Mouse (Mus musculus): ENCODE measurements at regions not wholly inside any gene's neighbourhood (a gene's known extent, or its start where the extent isn't known, plus 50 kb on each side); places are given as distances from the start of the nearest gene placed in this dataset.

GRCm38 (mm10) chr9:32998323-32998722, 362.3 kb downstream of the Ets1 start:
- no peak overlapping the region for H3K4me2 ChIP-seq (ENCODE audit: insufficient read depth, low read depth, poor library complexity, severe bottlenecking)
- no peaks in the 10 kb centered on the region for H3K27me3 ChIP-seq (replicated peaks)
- H3K9ac ChIP-seq (ENCODE audit: insufficient read depth, low read depth), result no peak overlapping the region
- H3K4me3 ChIP-seq (replicated peaks in 1 of 3; ENCODE audit: low read depth in 2 of 3, low read length in 2 of 3, poor library complexity in 1 of 3), result no peak overlapping the region
- TF ChIP-seq MAFK (IDR thresholded peaks at IDR 0.05; ENCODE audit: insufficient replicate concordance, low read length) (peak; percentile 91), JUND (conservative IDR thresholded peaks at IDR 0.05; ENCODE audit: low read depth, low read length) (no peak)
- dilution Hi-C loops (cut with MboI; ENCODE audit: extremely low pct_ligation_motif_present, extremely low pct_unique_long_range_greater_than_20kb, low sequenced_read_pairs) (no loop called here), in situ Hi-C loops (cut with MboI; ENCODE audit: low pct_ligation_motif_present, low pct_unique_long_range_greater_than_20kb, low sequenced_read_pairs) (no loop called here)
- H3K4me1 ChIP-seq (ENCODE audit: control insufficient read depth in 1 of 2, insufficient read depth in 2 of 2), result no peaks in the 10 kb centered on the region
- no peaks in the 10 kb centered on the region for H3K36me3 ChIP-seq (replicated peaks in 1 of 2; ENCODE audit: control insufficient read depth in 1 of 2, insufficient read depth in 1 of 2, low read length in 1 of 2)
- H3K79me2 ChIP-seq (replicated peaks; ENCODE audit: control insufficient read depth, extremely low read depth, insufficient read depth, poor library complexity, severe bottlenecking), result no peaks in the 10 kb centered on the region
- H3K27ac ChIP-seq (ENCODE audit: insufficient read depth, low read depth), result no peak overlapping the region
- peaks cover 3% of the 10 kb centered on the region for H3K9me3 ChIP-seq (replicated peaks; ENCODE audit: low read length)
- DNase-seq (ENCODE audit: extremely low read depth), result no peak

- Histone ChIP-seq H3K9ac (ENCODE audit: insufficient read depth, low read depth) (no peak overlapping the region), H3K27ac (ENCODE audit: insufficient read depth, low read depth) (no peak overlapping the region), H3K36me3 (replicated peaks in 1 of 2; ENCODE audit: control insufficient read depth in 1 of 2, insufficient read depth in 1 of 2, low read length in 1 of 2) (no peaks in the 10 kb centered on the region), H3K4me3 (replicated peaks in 1 of 3; ENCODE audit: low read depth in 2 of 3, low read length in 2 of 3, poor library complexity in 1 of 3) (no peak overlapping the region), H3K9me3 (replicated peaks; ENCODE audit: low read length) (peaks cover 3% of the 10 kb centered on the region), H3K4me1 (ENCODE audit: control insufficient read depth in 1 of 2, insufficient read depth in 2 of 2) (no peaks in the 10 kb centered on the region), H3K4me2 (ENCODE audit: insufficient read depth, low read depth, poor library complexity, severe bottlenecking) (no peak overlapping the region), H3K79me2 (replicated peaks; ENCODE audit: control insufficient read depth, extremely low read depth, insufficient read depth, poor library complexity, severe bottlenecking) (no peaks in the 10 kb centered on the region), H3K27me3 (replicated peaks) (no peaks in the 10 kb centered on the region)
- dilution Hi-C loops (cut with MboI; ENCODE audit: extremely low pct_ligation_motif_present, extremely low pct_unique_long_range_greater_than_20kb, low sequenced_read_pairs) (no loop called here), in situ Hi-C loops (cut with MboI; ENCODE audit: low pct_ligation_motif_present, low pct_unique_long_range_greater_than_20kb, low sequenced_read_pairs) (no loop called here)
- TF ChIP-seq MEF2A (IDR thresholded peaks at IDR 0.05; ENCODE audit: borderline replicate concordance, low read depth, low read length), result no peak
- TF ChIP-seq ZMIZ1 (IDR thresholded peaks at IDR 0.05; ENCODE audit: low read depth, low read length), result no peak
- TF ChIP-seq SIN3A (IDR thresholded peaks at IDR 0.05; ENCODE audit: low read length), result no peak
- no peak for TF ChIP-seq MAZ (IDR thresholded peaks at IDR 0.05; ENCODE audit: low read depth, low read length)
- no peak for TF ChIP-seq MAFK (IDR thresholded peaks at IDR 0.05; ENCODE audit: insufficient replicate concordance, low read length)
- no peak for TF ChIP-seq NRF1 (IDR thresholded peaks at IDR 0.05; ENCODE audit: low read depth, low read length)
- no peak for TF ChIP-seq SMC3 (IDR thresholded peaks at IDR 0.05; ENCODE audit: low read depth, low read length)
- no peak for TF ChIP-seq HCFC1 (IDR thresholded peaks at IDR 0.05; ENCODE audit: low read depth, low read length)
- no peak for TF ChIP-seq EP300 (IDR thresholded peaks at IDR 0.05; ENCODE audit: low read length)
- no peak for TF ChIP-seq IRF4 (IDR thresholded peaks at IDR 0.05; ENCODE audit: low read depth, low read length)
- no peak for TF ChIP-seq USF2 (conservative IDR thresholded peaks at IDR 0.05; ENCODE audit: low read depth, low read length)
- TF ChIP-seq MXI1 (IDR thresholded peaks at IDR 0.05; ENCODE audit: low read depth, low read length), result no peak
- no peak for TF ChIP-seq TBP (conservative IDR thresholded peaks at IDR 0.05; ENCODE audit: low read depth, low read length)
- TF ChIP-seq KAT2A (IDR thresholded peaks at IDR 0.05; ENCODE audit: insufficient replicate concordance, low read length), result no peak
- no peak for TF ChIP-seq PAX5 (IDR thresholded peaks at IDR 0.05; ENCODE audit: low read length)
- no peak for TF ChIP-seq POLR2A (IDR thresholded peaks at IDR 0.05; ENCODE audit: low read depth, low read length)
- TF ChIP-seq E2F4 (IDR thresholded peaks at IDR 0.05; ENCODE audit: insufficient replicate concordance, low read depth, low read length), result no peak
- no peak for TF ChIP-seq TCF12 (IDR thresholded peaks at IDR 0.05; ENCODE audit: low read depth, low read length)
- no peak for TF ChIP-seq RAD21 (IDR thresholded peaks at IDR 0.05; ENCODE audit: low read depth, low read length)
- TF ChIP-seq ETS1 (conservative IDR thresholded peaks at IDR 0.05; ENCODE audit: low read depth, low read length), result no peak
- DNase-seq (ENCODE audit: extremely low read depth), result no peak
Measured at GRCm38 (mm10) chr9:33000691-33001164, 364.7 kb downstream of the Ets1 start.
